In genomic region chr12:56414861-56415765, GRCm38 (mm10) we compare ENCODE assay signal across 7 mouse cellular contexts.
DNase-seq lines count a peak whose midpoint lies in the region; ATAC-seq lines count a peak whose summit lies in the region.

No protein-coding gene starts in this region.

- peak; percentile 8 for DNase-seq in urinary bladder, postnatal 25 days (ENCODE audit: low spot score)
- DNase-seq in urinary bladder, postnatal 10 days (ENCODE audit: low spot score): no peak
- DNase-seq in cerebellum, postnatal 25 days: peak; percentile 87 to 91
- DNase-seq in heart, postnatal 4 days: peak; percentile 9
- no peak for DNase-seq in testis, postnatal 10 days (ENCODE audit: low spot score)
- no peak for DNase-seq in spleen, adult 18-20 months

- no peaks in the 10 kb centered on the region for H3K36me3 ChIP-seq in lung, embryonic 16.5 days (ENCODE audit: control insufficient read depth, insufficient read depth, low read length)

- peak overlapping the region; percentile 92 for H3K27ac ChIP-seq in lung, embryonic 16.5 days (ENCODE audit: low read length)

- H3K27me3 ChIP-seq in lung, embryonic 16.5 days (ENCODE audit: control insufficient read depth, insufficient read depth, low read depth, low read length): no peaks in the 10 kb centered on the region

- 43% methylated on average over 8 of the region's 8 CpGs for WGBS in lung, embryonic 16.5 days

- no peak overlapping the region for H3K4me3 ChIP-seq in lung, embryonic 16.5 days (ENCODE audit: low read length)

- H3K9ac ChIP-seq in lung, embryonic 16.5 days (ENCODE audit: low read length): no peak overlapping the region

- peak; percentile 87 for ATAC-seq in lung, embryonic 16.5 days (ENCODE audit: low read depth)

- H3K4me2 ChIP-seq in lung, embryonic 16.5 days (ENCODE audit: low read depth, low read length): no peak overlapping the region

- H3K4me1 ChIP-seq in lung, embryonic 16.5 days (replicated peaks; ENCODE audit: control insufficient read depth, insufficient read depth, low read length): peaks cover 3% of the 10 kb centered on the region; the same call in 1 of the 2 replicates

- no peaks in the 10 kb centered on the region for H3K9me3 ChIP-seq in lung, embryonic 16.5 days (ENCODE audit: control insufficient read depth, low read length)

Comparison
In these comparisons a context has a peak if more than half of its experiments do, and no peak if none do; other contexts are left out.
1. DNase-seq: peak in urinary bladder, postnatal 25 days (single experiment), cerebellum, postnatal 25 days (2 of 2) and heart, postnatal 4 days (single experiment); none in urinary bladder, postnatal 10 days (single experiment), testis, postnatal 10 days (single experiment) and spleen, adult 18-20 months (0 of 2).